Mouse (Mus musculus): ENCODE data around the gene Hsd17b10. TPM values are rescaled to one million over a fixed set of nuclear protein-coding genes. Genes with fewer than 3 reads are reported as not detected.

The Hsd17b10 gene
- total RNA-seq (2023), result 10 to 100 TPM; 35.7 to 40.1 TPM

GRCm38 (mm10) chrX:152001737-152002710, at the start of gene Hsd17b10:
Hsd17b10 (plus strand) TSS chrX:152001845.

GRCm38 (mm10) chrX:152016151-152017145, 14.8 kb downstream of the Hsd17b10 start, which contains the start of the genes Ribc1 and Smc1a:
Ribc1 (minus strand) TSS chrX:152016295.
Smc1a (plus strand) TSS chrX:152016428.

Other genes with a start within 250 kb of the Hsd17b10 start
- 100 to 1,000 TPM; 306 to 326 TPM for gene Huwe1, start 201.0 kb upstream of the Hsd17b10 start, total RNA-seq (2023)
- gene Ribc1, start 14.4 kb downstream of the Hsd17b10 start, total RNA-seq (2023), result 1 to 10 TPM in 1 of 2 experiments, not detected in 1; 1.8 TPM
- gene Smc1a, start 14.6 kb downstream of the Hsd17b10 start, total RNA-seq (2023), result 100 to 1,000 TPM; 107 TPM
- gene Iqsec2, start 142.4 kb downstream of the Hsd17b10 start, total RNA-seq (2023), result 1 to 10 TPM in 1 of 2 experiments, under 1 TPM in 1; 0.87 to 2.6 TPM
- gene Kdm5c, start 231.2 kb downstream of the Hsd17b10 start, total RNA-seq (2023), result 100 to 1,000 TPM in 1 of 2 experiments, 10 to 100 TPM in 1; 93.5 to 148 TPM

All from B cell, adult 67 days (primary cell).